Mouse (Mus musculus) bone marrow, adult 2 months (tissue): Measurements from ENCODE around the gene Wdr24.

Experiments used
- CTCF ChIP-seq: fragments of 200-500 bp; IDR thresholded peaks from 2 replicates; pipeline ENCODE4 v1.5.1; 2011; ENCODE audit warnings: low read length, control low read depth; ENCODE audit not compliant: control insufficient read depth, insufficient read depth
- POLR2A ChIP-seq: fragments of 200-500 bp; IDR thresholded peaks from 2 replicates; pipeline ENCODE4 v1.6.1; 2011; ENCODE audit warnings: low read depth, mild to moderate bottlenecking, control low read depth, low read length, borderline replicate concordance; ENCODE audit not compliant: control insufficient read depth

GRCm38 (mm10) chr17:25827011-25827410 is 3.6 kb downstream of the Wdr24 start:
- TF ChIP-seq CTCF (no peak), POLR2A (no peak)
